Mouse (Mus musculus): ENCODE results near the gene Ell.

Ell gene

DNA sequence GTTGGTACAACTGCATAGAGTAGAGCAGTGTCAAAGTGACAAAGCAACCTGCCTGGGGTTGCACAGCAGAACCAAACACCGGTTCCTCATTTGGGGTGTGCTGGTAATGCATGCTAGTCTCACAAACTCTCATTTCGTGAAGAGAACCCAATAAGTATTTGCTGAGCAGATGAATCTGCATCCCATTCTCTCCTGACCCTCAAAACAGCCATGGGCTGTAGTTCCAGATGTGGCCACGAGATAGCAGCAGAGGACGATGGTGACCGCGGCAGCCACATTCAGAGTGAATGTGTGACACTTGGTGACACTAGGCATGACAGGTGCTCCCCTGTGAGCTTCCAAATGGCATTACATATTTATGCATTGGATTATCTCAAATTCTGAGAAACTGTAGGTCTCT lies 72.6 kb downstream of the Ell start:
- DNase-seq (ENCODE audit: low spot score) = peak; percentile 92

DNA sequence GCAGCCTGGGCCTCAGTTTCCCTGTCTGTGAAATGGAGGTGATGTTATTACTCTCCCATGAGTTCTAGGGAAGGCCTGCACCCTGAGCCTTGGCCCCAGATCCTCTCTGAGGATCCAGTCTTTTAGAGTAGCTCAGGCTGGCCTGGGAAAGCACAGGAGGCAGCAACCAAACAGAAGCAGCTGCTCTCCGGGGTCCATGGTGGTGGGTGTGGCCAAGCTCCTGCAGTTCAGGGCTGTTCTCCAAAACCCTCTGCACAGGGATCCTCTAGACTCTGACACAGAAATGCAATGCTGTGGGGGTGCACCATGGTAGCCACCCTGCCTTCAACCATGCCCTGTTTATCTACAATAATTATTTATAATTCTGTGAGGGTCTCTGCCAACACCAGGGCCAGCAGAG lies 74.5 kb downstream of the Ell start:
- DNase-seq (ENCODE audit: low spot score) = no peak

GRCm38 (mm10) chr8:70614469-70614868 lies 75.2 kb downstream of the Ell start:
- DNase-seq (ENCODE audit: low spot score) = no peak

DNA sequence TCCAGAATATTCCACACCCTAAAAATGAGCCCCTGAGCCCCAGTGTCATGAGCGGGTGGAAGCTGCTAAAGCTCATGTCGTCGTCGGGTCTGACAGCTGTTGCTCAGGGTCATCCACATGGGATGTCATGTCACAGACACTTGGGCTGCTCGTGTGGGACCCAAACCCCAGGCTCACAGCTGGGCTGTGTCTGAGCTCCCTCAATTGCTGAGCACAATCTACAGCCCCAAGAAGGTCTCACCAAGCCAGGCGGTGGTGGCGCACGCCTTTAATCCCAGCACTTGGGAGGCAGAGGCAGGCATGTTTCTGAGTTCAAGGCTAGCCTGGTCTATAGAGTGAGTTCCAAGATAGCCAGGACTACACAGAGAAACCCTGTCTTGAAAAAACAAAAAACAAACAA lies 76.0 kb downstream of the Ell start:
- no peak for DNase-seq (ENCODE audit: low spot score)

- no peak for DNase-seq (ENCODE audit: low spot score)
Observed at GRCm38 (mm10) chr8:70615894-70616293, 76.6 kb downstream of the Ell start, which contains the start of gene Lrrc25. Gene Lrrc25 (plus strand): TSS chr8:70616155.

DNA sequence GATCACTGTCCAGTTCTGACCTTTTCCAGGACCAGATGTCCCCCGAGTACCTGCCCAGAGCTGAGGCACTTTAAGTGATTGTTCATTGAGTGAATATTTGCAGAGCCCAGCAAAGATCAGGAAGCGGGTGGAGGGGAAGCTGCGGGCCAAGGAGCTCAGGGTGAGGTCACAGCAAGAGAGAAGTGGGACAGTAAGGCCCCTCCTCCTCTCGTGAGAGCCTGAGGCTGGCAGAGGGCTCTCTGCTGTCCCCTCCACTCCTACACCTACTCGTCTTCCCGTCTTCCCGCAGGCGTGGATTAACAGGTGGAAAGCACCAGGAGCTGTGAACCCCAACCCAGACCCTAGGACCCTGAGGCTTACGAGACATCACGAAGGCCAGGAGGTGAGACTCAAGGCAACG lies 77.4 kb downstream of the Ell start:
- no peak for DNase-seq (ENCODE audit: low spot score)

DNA sequence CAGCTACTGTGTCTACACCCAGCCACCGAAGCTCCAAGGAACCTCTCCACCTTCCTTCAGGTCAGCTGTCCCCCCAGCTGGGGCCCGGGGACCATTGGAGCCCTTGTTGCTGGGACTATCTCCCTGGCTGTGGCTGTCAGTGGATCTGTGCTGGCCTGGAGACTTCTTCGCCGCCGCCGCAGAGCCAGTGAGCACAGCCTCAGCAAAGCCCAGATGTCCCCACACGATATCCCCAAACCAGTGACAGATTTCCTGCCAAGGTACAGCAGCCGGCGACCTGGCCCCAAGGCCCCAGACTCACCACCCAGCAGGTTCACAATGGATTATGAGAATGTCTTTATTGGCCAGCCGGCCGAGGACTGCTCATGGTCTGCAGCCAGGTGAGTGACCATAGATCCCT lies 78.7 kb downstream of the Ell start:
- no peak for DNase-seq (ENCODE audit: low spot score)

DNA sequence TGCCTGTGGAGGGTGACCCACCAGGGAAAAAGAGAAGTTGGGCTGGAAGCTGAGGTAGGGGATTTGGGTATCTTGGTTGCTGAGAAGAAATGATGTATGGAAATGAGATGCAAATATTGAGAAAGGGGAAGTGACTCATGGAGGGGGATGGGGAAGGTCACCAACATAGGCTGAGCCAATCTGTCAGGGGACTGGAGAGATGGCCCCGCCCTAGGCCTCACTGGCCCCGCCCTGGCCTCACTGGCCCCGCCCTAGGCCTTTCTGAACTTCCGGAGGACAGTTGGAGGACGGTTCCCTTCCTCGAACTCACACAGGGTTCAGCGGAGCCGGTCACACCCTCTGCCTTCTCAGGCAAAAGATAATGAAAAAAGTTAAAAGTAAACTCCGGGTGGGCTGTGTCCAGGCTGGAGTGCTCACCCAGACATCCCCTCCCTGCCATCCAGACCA lies 79.7 kb downstream of the Ell start:
- no peak for DNase-seq (ENCODE audit: low spot score)

- no peak for DNase-seq (ENCODE audit: low spot score)
Observed at GRCm38 (mm10) chr8:70622220-70622619, 83.0 kb downstream of the Ell start.

GRCm38 (mm10) chr8:70625104-70625503 lies 85.8 kb downstream of the Ell start:
- DNase-seq (ENCODE audit: low spot score) = no peak

DNA sequence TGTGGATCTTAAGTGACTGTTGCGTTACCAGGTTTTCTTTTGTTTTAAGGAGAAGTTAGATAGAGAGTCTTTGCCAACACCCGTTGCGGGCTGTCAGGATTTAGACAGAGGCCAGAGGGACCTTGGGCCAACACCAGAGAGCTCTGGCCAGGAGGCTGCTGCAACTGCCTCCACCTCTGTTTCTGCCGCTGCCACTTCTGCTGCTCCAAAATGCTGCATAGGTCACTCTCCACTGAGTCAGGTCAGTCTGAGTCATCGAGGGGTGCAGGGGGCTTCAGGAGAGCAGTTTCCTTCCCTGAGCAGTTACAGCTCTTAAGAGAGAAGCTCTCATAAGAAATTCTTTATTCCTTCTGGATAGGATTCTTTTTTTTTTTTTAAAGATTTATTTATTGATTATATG lies 87.8 kb downstream of the Ell start:
- no peak for DNase-seq (ENCODE audit: low spot score)

- DNase-seq (ENCODE audit: low spot score) = no peak
Observed at GRCm38 (mm10) chr8:70628986-70629490, 89.8 kb downstream of the Ell start.

- peak; percentile 96 for DNase-seq (ENCODE audit: low spot score)
Observed at GRCm38 (mm10) chr8:70629574-70630531, 90.6 kb downstream of the Ell start.

GRCm38 (mm10) chr8:70630532-70631381 lies 91.5 kb downstream of the Ell start:
- peak; percentile 93 for DNase-seq (ENCODE audit: low spot score)

DNA sequence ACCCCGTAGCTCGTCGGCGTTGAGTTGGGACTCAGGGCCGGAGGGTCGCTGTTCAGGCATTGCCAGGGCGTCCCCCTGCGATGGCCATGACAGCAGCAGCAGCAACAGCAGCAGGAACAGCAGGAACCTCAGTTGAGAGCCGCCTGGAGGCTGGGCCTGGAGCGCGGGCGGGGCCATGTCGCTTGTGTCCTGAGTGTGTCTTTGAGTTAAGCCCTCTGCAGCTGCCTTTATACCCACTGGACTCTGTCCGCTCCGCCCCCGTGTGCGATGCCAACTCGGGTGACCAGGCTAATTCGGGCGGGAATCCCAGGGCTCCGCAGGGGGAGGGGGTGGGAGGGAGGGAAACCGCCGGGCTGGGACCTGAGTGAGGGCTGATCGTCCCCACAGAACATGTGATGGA lies 92.2 kb downstream of the Ell start:
- peak; percentile 88 for DNase-seq (ENCODE audit: low spot score)

- DNase-seq (ENCODE audit: low spot score) = no peak
Observed at GRCm38 (mm10) chr8:70632346-70632892, 93.2 kb downstream of the Ell start, which contains the start of gene Gdf15. Gene Gdf15 (minus strand): TSS chr8:70632456.

- peak; percentile 64 for DNase-seq (ENCODE audit: low spot score)
Observed at GRCm38 (mm10) chr8:70634066-70634465, 94.8 kb downstream of the Ell start.

DNA sequence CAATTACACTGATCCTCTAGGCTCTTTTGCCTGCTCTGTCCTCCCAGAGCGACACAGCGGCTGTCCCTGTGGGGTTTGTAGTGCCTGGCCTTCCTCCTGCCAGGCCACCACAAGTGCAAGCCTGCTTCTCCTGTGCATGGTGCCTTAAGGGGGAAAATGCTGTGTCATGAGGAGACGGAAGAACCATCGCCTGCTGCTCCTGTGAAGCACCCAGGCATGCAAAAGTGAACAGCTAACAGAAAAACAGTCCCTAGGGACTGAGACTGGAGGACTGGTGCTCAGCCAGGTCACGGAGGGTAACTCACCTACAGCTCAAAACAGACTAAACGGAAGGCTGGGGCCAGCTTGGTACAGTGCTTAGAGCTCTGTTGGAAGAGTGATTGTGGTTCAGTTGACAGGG lies 96.3 kb downstream of the Ell start:
- peak; percentile 59 for DNase-seq (ENCODE audit: low spot score)

DNA sequence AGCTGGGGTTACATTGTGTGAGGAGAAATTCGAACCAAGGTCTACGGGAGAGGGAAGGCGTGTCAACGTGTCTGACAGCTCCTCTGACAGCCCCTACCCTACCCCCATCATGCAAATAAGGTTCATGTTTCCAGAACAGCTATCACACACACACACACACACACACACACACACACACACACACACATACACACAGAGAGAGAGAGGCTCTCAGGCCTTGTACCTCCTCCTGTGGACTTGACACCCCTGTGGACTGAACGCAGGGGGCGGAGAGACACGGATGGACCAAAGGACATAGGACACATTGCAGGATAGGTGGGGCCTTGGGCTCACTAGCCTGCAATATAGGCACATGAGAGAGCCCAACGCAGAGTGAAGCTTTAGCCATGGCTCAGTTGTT lies 97.6 kb downstream of the Ell start:
- DNase-seq (ENCODE audit: low spot score) = peak; percentile 36

GRCm38 (mm10) chr8:70638752-70639151 lies 99.5 kb downstream of the Ell start:
- DNase-seq (ENCODE audit: low spot score) = no peak
